Mouse (Mus musculus) left cerebral cortex, adult 11 months (tissue): ENCODE results near the gene Adprhl2.

ENCODE experiments used
- DNase-seq: peaks from one replicate; pipeline ENCODE4 v3.0.0; 2022; ENCODE audit warnings: low spot score

The Adprhl2 gene

GRCm38 (mm10) chr4:126321111-126321853, at the start of gene Adprhl2:
Gene Adprhl2 (minus strand): TSS chr4:126321703.
- peak; percentile 93 for DNase-seq

- DNase-seq, result no peak
These were observed 38.6 kb upstream of the Adprhl2 start for GRCm38 (mm10) chr4:126360069-126360468.

- no peak for DNase-seq
These were observed 21.9 kb upstream of the Adprhl2 start for GRCm38 (mm10) chr4:126343451-126343850.

DNA sequence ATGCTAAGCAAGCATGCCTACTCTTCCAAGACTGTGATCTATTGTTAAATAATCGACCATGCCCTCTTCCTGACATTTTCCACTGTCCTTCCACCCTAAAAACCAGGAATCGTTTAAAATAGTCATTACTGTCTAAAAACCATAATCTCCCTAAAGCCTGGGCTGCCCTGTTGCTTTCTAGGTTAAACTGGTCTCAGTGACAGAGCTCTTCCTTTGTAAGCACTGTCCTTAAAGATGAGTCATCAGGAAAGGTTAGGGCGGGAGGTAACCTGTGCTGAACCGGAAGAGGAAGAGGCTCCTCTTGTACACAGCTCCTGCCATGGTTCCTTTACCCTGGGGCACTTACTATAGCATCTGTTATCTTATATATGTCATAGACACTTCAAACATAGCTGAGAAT, 18.0 kb upstream of the Adprhl2 start:
- DNase-seq, result no peak

DNA sequence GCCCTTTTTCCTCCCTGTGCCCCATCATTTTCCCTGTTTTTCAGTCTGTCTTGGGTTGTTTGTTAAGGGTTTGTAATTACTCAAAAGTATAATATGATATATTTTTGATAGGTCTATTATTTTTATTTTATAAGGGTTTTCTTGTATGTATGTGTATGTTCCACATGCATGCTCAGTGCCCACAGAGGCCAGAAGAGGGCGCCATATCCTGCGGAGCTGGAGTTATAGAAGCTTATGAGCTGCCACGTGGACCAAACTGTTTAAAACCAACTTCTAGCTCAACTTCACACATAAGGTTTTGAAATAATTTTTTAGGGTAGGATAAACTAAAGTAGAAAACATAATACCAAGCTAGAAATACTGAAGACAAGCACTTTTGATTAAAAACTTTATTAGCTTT, 10.9 kb upstream of the Adprhl2 start:
- DNase-seq, result no peak

DNA sequence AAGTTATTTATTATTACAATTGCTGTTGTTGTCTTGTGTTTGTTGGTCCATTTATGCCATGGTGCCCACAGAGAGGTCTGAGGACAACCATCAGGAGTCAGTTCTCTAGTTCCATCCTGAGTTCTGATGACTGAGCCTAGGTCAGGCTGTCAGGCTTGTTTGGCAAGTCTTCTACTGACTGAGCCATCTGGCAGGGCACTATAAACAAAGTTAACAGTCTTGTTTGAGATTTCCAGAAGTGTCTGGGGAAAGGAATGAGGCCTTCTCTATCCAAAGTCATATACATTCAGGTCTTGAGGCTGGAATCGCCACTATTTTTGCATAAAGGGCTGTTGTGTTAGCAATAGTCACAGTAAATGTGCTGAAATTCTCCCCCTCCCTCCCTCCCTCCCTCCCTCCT, 10.2 kb upstream of the Adprhl2 start:
- DNase-seq, result no peak

DNA sequence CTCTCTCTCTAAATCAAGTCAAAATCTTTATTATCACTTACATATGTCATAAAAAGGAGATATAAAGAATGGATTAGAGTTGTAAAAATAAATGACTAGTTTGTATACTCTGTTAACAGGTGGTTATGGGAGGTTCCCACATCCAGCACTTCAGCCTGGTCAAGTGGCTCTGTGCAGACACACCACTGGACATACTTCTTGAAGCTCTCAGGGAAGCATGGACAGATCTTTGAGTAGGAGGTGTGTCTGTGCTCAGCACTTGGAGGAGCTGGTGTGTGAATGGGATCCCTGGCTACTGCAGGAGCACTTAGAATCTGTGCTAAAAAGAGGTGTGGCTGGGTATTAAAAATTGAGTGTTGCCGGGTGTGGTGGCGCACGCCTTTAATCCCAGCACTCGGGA, 8.8 kb upstream of the Adprhl2 start:
- DNase-seq, result no peak

DNA sequence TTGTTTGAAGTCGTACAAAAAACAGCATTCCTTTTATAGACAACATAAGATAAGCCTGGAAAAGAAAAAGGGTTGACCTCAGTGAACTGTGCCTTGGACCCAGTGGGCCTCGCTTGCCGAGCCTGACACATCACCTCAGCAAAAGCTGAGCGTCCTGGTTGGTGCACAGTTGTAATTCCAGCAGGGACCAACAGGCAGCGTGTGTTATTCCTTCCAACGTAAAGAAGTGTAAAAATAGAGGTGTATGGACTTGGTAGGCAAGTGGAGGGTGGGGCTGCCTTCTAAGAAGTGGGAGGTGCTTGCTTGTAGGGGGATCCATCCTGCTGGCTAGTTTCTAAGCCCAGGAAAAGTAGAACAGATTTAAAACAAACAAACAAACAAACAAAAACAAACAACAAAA, 4.5 kb upstream of the Adprhl2 start:
- DNase-seq, result no peak

- DNase-seq, result no peak
These were observed 3.9 kb upstream of the Adprhl2 start, which contains the start of gene Tekt2 for GRCm38 (mm10) chr4:126325281-126325861. Gene Tekt2 (minus strand): TSS chr4:126325688.

DNA sequence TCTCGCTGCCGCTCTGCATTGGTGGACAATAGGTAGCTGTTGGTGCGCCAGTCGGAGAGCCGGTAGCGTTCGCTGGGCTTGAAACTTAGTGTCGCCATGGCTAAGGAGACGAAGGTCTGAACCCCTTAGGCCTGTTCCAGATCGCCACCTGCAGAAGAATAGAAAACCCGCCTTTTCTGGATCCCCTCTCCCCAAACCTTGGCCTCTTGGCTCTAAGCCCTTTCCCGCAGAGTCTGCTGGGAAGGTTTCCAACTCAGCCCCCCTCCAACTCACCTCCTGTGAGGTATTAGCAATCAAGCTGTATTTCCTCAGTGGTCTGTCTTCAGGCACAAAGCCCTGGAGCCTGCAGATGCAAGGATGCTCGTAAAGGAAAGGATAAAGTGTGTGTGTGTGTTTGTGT, 3.4 kb upstream of the Adprhl2 start:
- no peak for DNase-seq

GRCm38 (mm10) chr4:126322646-126323045, 1.1 kb upstream of the Adprhl2 start:
- DNase-seq, result no peak

DNA sequence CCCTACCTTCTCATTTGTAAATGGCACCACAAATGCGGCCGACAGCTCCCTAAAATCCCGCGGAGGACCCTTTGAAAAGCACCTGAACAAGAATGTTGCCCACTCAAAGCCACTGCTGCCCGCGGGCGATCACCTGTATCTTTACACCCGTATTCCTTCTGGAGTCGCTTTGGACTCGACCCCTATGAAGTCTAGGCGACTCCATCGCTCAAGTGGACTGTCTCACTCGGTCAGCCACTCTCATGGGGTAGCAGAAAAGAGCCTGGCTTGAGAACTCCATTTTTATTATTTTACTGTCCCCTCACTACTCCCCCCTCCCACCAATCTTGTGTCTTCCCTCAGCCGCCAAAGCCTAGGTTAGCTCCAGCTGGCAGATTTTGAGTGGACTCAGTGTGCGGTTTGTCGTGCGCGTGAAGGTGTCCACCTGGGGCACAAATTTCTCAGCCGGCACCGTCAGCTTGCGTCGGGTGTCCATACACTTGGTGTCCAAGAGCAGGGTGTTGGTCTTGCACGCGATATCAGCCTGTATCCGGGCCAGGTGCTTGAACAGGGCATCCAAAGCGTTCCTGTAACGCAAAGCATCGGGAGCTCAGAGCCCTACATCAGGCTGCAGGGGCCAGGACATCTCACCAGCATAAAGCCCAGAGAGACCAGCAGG, 480 bp upstream of the Adprhl2 start:
- no peak for DNase-seq

- DNase-seq, result no peak
These were observed 1.7 kb downstream of the Adprhl2 start for GRCm38 (mm10) chr4:126319806-126320205.

DNA sequence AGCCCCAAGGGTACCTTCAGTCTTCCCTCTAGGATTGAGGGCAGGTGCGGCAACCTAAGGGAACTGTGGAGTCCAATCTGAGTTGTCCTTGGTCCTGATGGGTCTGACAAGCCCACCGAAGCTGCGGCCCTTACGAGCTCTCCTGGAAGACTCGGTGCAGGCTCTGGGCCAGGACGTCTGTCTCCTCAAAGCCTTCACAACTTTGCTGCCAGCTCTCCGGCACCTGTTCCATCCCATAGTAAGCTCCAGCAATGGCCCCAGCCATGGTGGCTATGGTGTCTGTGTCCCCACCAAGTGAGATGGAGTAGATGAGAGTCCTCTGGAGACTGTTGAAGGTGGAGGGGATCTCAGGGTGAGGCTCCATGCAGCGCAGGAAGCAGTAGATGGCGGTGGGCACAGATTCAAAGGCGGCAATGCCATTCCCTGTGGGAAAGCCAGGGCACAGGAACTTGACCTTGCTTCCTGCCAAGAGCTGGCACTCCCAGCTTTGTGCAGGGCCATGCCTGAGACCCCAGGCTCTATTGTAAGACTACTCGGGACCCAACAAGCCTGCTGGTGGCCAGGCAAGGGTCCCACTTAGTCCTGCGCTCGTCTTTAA, 5.0 kb downstream of the Adprhl2 start:
- no peak for DNase-seq

GRCm38 (mm10) chr4:126315931-126316330, 5.6 kb downstream of the Adprhl2 start:
- no peak for DNase-seq

GRCm38 (mm10) chr4:126314393-126314792, 7.1 kb downstream of the Adprhl2 start:
- no peak for DNase-seq

DNA sequence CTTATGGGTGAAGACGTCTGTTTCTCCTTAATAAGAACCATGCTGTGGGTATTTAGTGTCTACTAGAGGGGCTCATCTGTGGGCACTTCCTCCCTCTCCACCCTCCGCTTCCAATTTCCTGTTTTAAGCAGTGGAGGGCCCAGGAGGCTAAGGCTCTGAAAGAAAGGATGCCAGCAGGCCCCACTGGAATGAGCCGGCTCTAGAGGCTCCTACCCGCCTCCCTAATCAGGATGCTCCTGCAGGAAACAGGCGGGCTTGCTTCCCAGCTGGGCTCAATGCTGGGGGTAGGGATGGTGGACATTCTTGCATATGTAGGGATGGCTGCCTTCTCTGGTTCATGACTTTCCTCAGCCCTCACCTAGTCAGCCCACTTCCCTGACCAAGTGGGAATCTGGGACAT, 8.3 kb downstream of the Adprhl2 start:
- no peak for DNase-seq

GRCm38 (mm10) chr4:126311566-126312200, 9.8 kb downstream of the Adprhl2 start:
- no peak for DNase-seq

GRCm38 (mm10) chr4:126310344-126310743, 11.2 kb downstream of the Adprhl2 start:
- no peak for DNase-seq

DNA sequence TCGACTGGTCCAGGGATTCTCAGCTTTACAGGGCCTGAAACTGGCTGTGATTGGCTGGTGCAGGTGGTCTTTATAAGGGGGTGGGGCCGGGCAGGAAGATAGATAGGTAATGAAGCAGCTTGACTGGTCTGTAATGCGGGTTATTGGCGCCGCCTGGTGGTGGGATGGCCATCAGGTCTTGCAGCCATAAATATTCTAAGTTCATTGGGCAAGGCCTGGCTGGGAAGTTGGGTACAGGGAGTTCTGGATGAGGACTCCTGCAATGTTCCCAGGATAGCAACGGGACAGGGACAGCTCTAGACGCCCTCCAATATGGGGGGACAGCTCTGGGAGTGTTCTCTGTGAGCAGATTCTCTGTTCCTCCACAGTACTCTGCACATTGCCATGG, 11.6 kb downstream of the Adprhl2 start:
- DNase-seq, result peak; percentile 75

- DNase-seq, result no peak
These were observed 12.1 kb downstream of the Adprhl2 start for GRCm38 (mm10) chr4:126309211-126309921.

GRCm38 (mm10) chr4:126306827-126307226, 14.7 kb downstream of the Adprhl2 start:
- DNase-seq, result no peak
